Mouse (Mus musculus) heart, adult 2 months (tissue): ENCODE measurements around the gene Cdh16. TPM values are rescaled to one million over a fixed set of nuclear protein-coding genes. Genes with fewer than 3 reads are reported as not detected.
"Not testable (repeated sequence)": the region's sequence is repeated elsewhere in the genome, so short reads cannot be mapped to it uniquely, and the experiment has no call there.

ENCODE experiments used
- DNase-seq, 2 experiments: peaks; one replicate each; pipeline ENCODE4 v3.0.0; 2021
- H3K27ac ChIP-seq: fragments of 200-600 bp; 2 replicates; pipeline ENCODE4 v1.8.1; 2022
- H3K27me3 ChIP-seq: fragments of 200-500 bp; 2 replicates; pipeline ENCODE4 v1.6.1; 2012; ENCODE audit warnings: mild to moderate bottlenecking, low read length, inconsistent platforms, mixed read lengths; ENCODE audit not compliant: control insufficient read depth, insufficient read depth
- H3K36me3 ChIP-seq: fragments of 200-500 bp; 2 replicates; pipeline ENCODE4 v1.6.1; 2012; ENCODE audit warnings: low read length, inconsistent platforms; ENCODE audit not compliant: control insufficient read depth, insufficient read depth
- H3K4me1 ChIP-seq: fragments of 200-500 bp; 2 replicates; pipeline ENCODE4 v1.6.1; 2011; ENCODE audit warnings: low read length; ENCODE audit not compliant: control insufficient read depth, insufficient read depth
- H3K4me3 ChIP-seq: fragments of 200-600 bp; 2 replicates; pipeline ENCODE4 v1.8.1; 2022
- H3K79me2 ChIP-seq: fragments of 200-500 bp; replicated peaks from 2 replicates; pipeline ENCODE4 v1.6.1; 2012; ENCODE audit warnings: mild to moderate bottlenecking, inconsistent platforms, low read length, moderate library complexity, mixed read lengths; ENCODE audit not compliant: control insufficient read depth, insufficient read depth
- H3K9ac ChIP-seq: fragments of 200-500 bp; 2 replicates; pipeline ENCODE4 v1.6.1; 2012; ENCODE audit warnings: low read depth, mild to moderate bottlenecking, control low read depth, inconsistent platforms, low read length, mixed read lengths
- CTCF ChIP-seq: fragments of 200-600 bp; IDR thresholded peaks from 2 replicates; pipeline ENCODE4 v1.8.1; 2022; ENCODE audit warnings: antibody characterized with exemption, mild to moderate bottlenecking, moderate library complexity
- EP300 ChIP-seq: fragments of 200-500 bp; IDR thresholded peaks from 2 replicates; pipeline ENCODE4 v1.6.1; 2011; ENCODE audit warnings: low read depth, low read length, control low read depth; ENCODE audit not compliant: insufficient read depth
- POLR2A ChIP-seq: fragments of 200-500 bp; IDR thresholded peaks from 2 replicates; pipeline ENCODE4 v1.6.1; 2011; ENCODE audit warnings: mild to moderate bottlenecking, low read depth, low read length, control low read depth; ENCODE audit not compliant: insufficient read depth
- WGBS: fragments of 180-500 bp; shearing (Covaris S2); methylation state at CpG from one replicate; pipeline ENCODE4 v1.1.7; 2018; 5-methylcytosine and 5-hydroxymethylcytosine counted together
- intact Hi-C: fragments of 180-260 bp; cut with DNase I; formaldehyde crosslinking; loops from one replicate; pipeline ENCODE4 v1.15.1; 2025
- long read RNA-seq: library from polyadenylated mRNA; stranded (forward); transcript quantifications from one replicate; pipeline ENCODE4 v2.0.0, GENCODE M21; 2021
- polyA plus RNA-seq: library from polyadenylated mRNA; depleted of rRNA; stranded (reverse); fragments of >200 nt; gene quantifications from 2 replicates; pipeline ENCODE4 v1.2.3, GENCODE M21; 2012; rRNA removed
- total RNA-seq, 2 experiments: library from RNA; stranded (reverse); gene quantifications; 2 replicates each; pipeline ENCODE4 v1.2.3; 2021

Cdh16 gene
- total RNA-seq (1 to 10 TPM; 3.3 to 4.3 TPM), polyA plus RNA-seq (7.1 and 11.0 TPM in 2 replicates)
- long read RNA-seq, partial matches to known transcripts = 0 of 1 reads
- long read RNA-seq, other reads (novel, unspliced or antisense) = 0 of 1 reads

DNA sequence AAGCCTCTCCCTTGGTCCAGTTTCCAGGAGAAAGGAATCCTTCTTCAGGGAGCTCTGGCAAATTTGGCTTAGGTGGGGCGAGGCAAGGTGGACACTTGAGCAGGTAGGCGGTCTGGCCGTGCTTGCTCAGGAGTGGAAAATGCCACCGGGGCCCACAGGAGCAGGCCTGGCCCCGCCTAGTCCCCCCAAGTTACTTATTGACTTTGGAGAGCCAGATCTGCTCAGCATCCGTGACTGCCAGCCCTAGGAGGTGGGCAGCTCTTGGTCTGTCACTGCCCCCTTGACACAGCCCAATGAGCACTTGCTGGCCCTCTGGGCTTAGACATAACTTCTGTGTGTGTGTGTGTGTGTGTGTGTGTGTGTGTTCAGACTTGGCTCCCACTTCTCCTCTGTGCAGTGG, at the start of gene Cdh16:
Gene Cdh16 (minus strand): TSS at position 236 of the 400 bp plus-strand sequence.
- Histone ChIP-seq H3K9ac (no peak within 1 kb of the TSS), H3K4me3 (no peak within 1 kb of the TSS), H3K27me3 (no peaks in the 10 kb centered on the region), H3K27ac (no peak within 1 kb of the TSS), H3K79me2 (no peaks in the 10 kb centered on the region), H3K36me3 (peaks cover 12% of the 10 kb centered on the region), H3K4me1 (peaks cover 5% of the 10 kb centered on the region)
- no peak for DNase-seq
- no peak for TF ChIP-seq CTCF
- no peak for TF ChIP-seq EP300
- no peak for TF ChIP-seq POLR2A
- 86% methylated on average over 6 of the region's 6 CpGs for WGBS
- intact Hi-C loops = no loop called here

DNA sequence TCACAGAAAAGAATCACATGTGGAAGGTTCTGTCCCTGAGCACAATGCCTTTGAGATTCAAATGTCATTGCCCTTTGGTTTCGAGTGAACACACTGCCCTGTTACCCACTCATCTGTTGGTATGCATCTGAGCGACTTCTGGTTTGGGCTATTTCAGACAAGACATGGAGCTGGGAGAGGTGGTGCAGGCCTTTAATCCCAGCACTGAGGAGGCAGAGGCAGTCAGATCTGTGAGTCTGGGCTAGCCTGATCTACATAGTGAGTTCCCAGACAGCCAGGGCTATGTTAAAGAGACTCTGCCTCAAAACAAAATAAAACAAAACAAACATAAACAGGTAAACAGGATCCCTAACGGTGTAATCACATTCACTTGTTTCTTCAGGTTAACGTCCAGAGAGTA, 31.4 kb upstream of the Cdh16 start:
- no peak for DNase-seq
- WGBS = 75% methylated on average over 4 of the region's 4 CpGs
- Histone ChIP-seq H3K9ac (no peak overlapping the region), H3K79me2 (no peaks in the 10 kb centered on the region), H3K36me3 (no peaks in the 10 kb centered on the region), H3K4me1 (no peaks in the 10 kb centered on the region; the same call in 1 of the 2 replicates), H3K27me3 (no peaks in the 10 kb centered on the region), H3K4me3 (no peak overlapping the region), H3K27ac (no peak overlapping the region)
- intact Hi-C loops = loop anchor here (5.0 to 10.0 kb wide), 4 partner anchors 247 to 639 kb away; partner anchors contain the start of genes E2f4, Exoc3l, Fbxl8 and Hsf4
- TF ChIP-seq EP300 (no peak), CTCF (no peak), POLR2A (no peak)

DNA sequence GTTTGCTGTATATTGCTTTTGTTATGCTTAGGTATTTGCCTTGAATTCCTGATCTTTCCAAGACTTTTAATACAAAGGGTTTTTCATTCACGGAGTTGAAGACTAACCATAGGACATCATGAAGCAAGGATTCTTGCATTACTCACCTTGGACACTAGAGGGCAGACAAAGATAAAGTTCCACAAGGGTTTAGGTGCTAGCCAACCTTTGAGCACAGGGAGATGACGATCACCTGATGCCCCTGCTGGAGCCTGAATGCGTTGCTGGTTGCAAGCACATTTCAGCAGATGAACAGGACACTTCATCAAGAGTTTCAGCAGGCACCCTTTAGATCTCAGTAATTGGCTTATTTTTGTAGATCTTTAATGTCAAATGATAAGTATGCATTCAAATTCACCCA, 30.8 kb upstream of the Cdh16 start:
- Histone ChIP-seq H3K4me3 (no peak overlapping the region), H3K4me1 (no peaks in the 10 kb centered on the region; the same call in 1 of the 2 replicates), H3K36me3 (no peaks in the 10 kb centered on the region), H3K79me2 (no peaks in the 10 kb centered on the region), H3K9ac (no peak overlapping the region), H3K27me3 (no peaks in the 10 kb centered on the region), H3K27ac (no peak overlapping the region)
- intact Hi-C loops = loop anchor here (1.0 to 10.0 kb wide), 5 partner anchors 10 to 640 kb away; partner anchors contain the start of genes E2f4, Exoc3l, Fbxl8 and Hsf4
- peak; percentile 32 to 50 for DNase-seq
- 2% methylated on average over 3 of the region's 3 CpGs for WGBS
- no peak for TF ChIP-seq POLR2A
- peak; percentile 91 for TF ChIP-seq CTCF
- 0 out of 2 replicates have a peak, but pooled peaks have one; percentile 47 for TF ChIP-seq EP300

DNA sequence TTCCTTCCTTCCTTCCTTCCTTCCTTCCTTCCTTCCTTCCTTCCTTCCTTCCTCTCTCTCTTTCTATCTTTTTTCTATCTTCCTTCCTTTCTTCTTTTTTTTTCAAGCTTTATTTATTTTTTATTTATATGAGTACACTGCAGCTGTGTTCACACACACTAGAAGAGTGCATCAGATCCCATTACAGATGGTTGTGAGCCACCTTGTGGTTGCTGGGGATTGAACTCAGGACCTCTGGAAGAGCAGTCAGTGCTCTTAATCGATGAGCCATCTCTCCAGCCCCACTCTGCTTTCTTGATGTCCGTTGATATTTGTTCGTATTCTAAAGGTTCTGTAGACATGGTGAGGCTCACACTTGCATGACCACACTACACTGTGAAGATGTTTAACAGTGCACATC, 20.0 kb upstream of the Cdh16 start:
- not testable (repeated sequence) for H3K4me3 ChIP-seq, H3K36me3 ChIP-seq, H3K27me3 ChIP-seq, H3K4me1 ChIP-seq, H3K79me2 ChIP-seq, DNase-seq, H3K27ac ChIP-seq, H3K9ac ChIP-seq
- peak; percentile 59 for TF ChIP-seq CTCF
- WGBS = 48% methylated on average over 3 of the region's 3 CpGs
- intact Hi-C loops = loop anchor here (5.0 kb wide), 1 partner anchor 112 kb away; the partner anchor contains the start of genes Car7 and Nae1

DNA sequence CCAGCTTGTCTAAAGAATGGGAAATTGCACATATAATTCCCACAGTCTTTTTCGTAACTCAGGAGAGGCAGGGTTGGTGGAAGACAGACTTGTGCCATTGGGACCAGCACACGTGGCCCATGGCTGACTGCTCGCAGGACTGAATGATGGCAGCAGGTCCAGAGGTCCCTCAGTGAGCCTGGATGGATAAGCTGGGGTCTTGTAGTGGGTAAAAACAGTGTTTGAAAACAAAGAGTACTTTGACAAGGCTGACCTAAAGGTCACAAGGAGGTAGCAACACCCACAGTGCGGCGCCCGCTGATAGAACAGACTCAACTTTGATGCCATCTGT, 18.1 kb upstream of the Cdh16 start:
- WGBS = 70% methylated on average over 6 of the region's 6 CpGs
- Histone ChIP-seq H3K27ac (peak overlapping the region; percentile 97), H3K4me1 (peaks cover 6% of the 10 kb centered on the region), H3K36me3 (no peaks in the 10 kb centered on the region), H3K4me3 (peak overlapping the region; percentile 97), H3K27me3 (no peaks in the 10 kb centered on the region), H3K79me2 (no peaks in the 10 kb centered on the region), H3K9ac (peak overlapping the region; percentile 83)
- no peak for DNase-seq
- intact Hi-C loops = loop anchor here (2.0 to 5.0 kb wide), 2 partner anchors 39 to 110 kb away; partner anchors contain the start of genes Car7 and Nae1
- TF ChIP-seq POLR2A (no peak), CTCF (no peak), EP300 (no peak)

DNA sequence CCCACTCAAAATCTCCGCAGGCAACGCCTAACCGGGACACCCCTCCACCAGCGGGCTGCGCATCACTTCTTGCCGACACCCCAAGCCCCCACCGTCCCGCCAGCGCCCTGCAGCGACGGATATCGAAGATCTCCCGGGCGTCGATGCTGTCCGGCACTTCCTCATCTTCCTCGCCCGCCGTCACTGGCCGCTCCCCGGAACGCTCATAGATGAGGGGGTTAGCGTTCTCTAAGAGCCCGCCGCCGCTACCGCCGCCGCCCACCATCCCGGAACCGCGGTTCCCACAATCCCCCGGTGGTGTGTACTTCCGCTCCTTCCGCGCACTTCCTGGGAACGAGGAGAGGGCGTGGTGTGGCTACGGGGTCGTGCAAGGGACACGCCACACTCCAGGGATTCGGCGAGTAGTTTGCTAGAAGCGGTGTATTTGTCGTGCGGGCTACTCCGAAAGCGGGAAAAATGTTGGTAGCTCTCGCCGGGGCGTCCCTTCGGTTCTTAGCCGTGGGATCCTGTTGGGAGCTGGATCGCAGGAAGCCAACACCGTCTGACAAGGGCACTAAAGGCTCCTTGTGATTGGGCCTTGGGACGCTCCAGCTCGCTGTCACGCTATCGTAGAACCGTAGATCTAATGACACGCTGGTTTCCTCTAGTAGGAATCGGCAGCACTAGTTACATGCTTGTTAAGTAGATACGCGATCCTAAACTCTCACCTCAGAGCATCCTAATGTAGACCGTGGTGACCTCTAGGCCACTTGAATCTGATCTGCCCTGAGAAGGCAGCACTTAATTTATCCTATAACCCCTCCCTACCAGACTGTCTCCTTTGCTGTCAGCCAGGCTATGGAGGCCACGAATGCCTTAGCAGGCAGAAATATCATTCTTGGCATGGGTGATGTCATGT, 17.5 kb upstream of the Cdh16 start, which contains the start of gene Ciao2b:
Gene Ciao2b (minus strand): TSS at position 540 of the 898 bp plus-strand sequence.
- peak within 1 kb of the TSS; percentile 83 for H3K9ac ChIP-seq
- intact Hi-C loops = loop anchor here (1.0 to 5.0 kb wide), 3 partner anchors 11 to 109 kb away; partner anchors contain the start of genes Car7 and Nae1
- under 1% methylated on average over 66 of the region's 66 CpGs for WGBS
- H3K27ac ChIP-seq = peak within 1 kb of the TSS; percentile 97
- H3K79me2 ChIP-seq = no peaks in the 10 kb centered on the region
- H3K27me3 ChIP-seq = no peaks in the 10 kb centered on the region
- peak; percentile 91 for TF ChIP-seq EP300
- TF ChIP-seq POLR2A = peak; percentile 93
- 0 out of 2 replicates have a peak, but pooled peaks have one; percentile 11 for TF ChIP-seq CTCF
- H3K4me1 ChIP-seq = peaks cover 6% of the 10 kb centered on the region
- H3K36me3 ChIP-seq = no peaks in the 10 kb centered on the region
- DNase-seq = peak; percentile 92 to 94
- peak within 1 kb of the TSS; percentile 97 for H3K4me3 ChIP-seq
